Mouse (Mus musculus) bone marrow macrophage, adult 2 months (primary cell): ENCODE results near the gene Gm42417.

Experiments
- CTCF ChIP-seq: IDR thresholded peaks from 2 replicates; pipeline ENCODE4 v1.5.1; 2012; ENCODE audit warnings: low read depth, mild to moderate bottlenecking, low read length, moderate library complexity
- POLR2A ChIP-seq: IDR thresholded peaks from 2 replicates; pipeline ENCODE4 v1.6.1; 2012; ENCODE audit warnings: mild to moderate bottlenecking, low read depth, low read length, borderline replicate concordance

- TF ChIP-seq POLR2A (no peak), CTCF (no peak)
Measured at GRCm38 (mm10) chr1:36534595-36535058, 4.6 kb downstream of the Gm42417 start.
